Mouse (Mus musculus): ENCODE data around the gene Tufm. TPM values are rescaled to one million over a fixed set of nuclear protein-coding genes. Genes with fewer than 3 reads are reported as not detected.
A peak's percentile ranks its signal among the peaks of the same experiment; 100 is the strongest.

Gene Tufm
- total RNA-seq, 2 experiments from 2014 or later = 224 to 238 TPM

DNA sequence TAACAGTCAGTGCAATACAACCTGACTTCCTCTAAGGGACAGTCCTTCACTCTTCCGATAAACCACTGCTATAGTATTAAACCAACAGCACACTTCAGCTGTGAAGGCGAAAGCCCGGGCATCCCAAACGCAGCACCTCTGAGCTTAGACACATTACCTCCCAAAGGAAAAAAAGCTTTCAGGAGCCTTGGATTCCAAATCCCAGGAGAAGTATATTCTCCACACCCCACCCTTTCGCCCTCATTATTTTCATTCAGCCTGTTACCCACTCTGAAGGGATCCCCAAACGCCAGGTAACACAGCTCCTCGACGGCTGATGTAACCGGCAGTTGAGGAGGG is 14.5 kb downstream of the Tufm start:
- DNase-seq = no peak

DNA sequence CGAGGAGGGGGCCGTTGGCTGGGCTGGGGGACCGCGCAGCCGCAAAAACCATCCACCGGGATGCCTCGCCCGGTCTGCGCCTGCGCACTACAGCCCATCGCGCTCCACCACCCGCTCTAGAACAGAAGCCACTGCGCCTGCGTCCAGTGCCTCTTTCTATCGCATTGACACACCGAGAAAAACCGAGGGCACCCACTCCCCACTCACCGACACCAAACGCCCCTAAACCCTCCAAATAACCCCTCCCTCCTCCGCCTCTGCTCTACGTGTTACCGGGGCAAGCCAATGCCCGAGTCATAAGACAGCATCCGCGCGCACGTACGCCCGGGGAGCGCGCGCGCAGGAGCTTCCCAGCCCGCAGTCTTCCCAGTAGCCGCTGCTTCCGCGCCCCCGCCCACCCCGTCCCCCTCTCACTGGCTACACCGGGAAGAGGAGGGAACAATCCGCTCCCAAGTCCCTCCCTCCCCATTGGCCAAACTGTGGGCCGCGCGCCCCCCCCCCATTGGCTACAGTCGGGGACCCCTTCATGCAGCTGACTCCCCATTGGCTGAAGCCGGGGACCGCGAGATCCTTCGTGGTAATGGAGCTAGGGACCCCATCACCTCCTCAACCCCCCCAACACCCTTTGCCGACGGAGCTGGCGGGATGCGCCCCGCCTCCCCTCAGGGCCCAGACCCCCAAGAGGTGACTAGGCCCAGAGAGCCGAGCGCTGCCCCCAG is 15.0 kb downstream of the Tufm start:
- DNase-seq = peak; percentile 93

DNA sequence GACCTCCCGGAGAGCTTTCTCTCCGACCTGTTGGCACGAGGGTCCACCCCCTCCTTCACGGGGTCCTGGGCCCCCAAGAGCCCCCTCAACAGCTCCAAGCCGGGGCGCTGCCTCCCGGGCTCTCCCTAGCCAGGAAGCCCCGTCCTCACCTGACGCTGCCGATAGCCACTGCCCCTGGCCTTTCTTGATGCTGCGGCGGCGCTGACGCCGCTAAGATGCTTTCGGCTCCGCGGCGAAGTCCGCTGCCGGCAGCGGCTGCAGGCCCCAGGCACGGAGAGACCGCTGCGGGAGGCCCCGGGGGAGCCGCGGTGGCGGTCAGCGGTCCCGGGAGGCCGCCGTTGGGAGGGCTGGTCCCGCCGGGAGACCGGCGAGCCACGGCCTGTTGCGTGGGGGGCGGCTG is 15.6 kb downstream of the Tufm start:
- no peak for DNase-seq

DNA sequence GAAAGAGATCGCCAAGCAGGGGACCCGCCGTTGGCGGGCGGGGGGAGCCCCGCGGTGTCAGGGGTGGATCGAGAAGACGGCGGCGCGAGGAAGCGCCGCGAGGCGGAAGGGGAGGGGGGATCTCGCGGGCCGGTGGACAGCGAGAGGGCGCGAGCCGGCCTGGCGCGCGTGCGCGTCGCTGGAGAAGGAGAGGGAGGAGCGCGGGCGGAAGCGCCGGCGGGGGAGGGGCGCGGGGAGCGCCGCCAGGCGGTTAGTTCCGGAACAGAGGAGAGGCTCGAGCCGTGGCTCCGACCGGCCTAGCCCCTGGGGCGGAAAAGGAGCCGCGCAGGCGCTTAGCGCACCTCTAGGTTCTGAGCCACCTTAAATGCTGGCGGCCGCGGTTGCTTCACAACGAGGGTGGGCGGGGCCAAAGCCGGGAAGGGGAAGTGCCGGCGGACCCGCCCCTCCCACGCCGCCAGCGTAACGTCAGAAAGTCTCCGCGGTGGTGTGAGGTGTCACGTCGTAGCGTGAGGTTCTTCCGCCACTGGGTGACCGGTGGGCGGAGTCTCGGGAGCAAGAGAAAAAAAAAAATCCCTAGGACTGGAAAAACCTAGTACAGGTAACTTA is 16.2 kb downstream of the Tufm start, which contains the start of gene Atxn2l:
TSS of gene Atxn2l (minus strand) at position 165 of the 606 bp plus-strand sequence.
- DNase-seq = peak; percentile 99

DNA sequence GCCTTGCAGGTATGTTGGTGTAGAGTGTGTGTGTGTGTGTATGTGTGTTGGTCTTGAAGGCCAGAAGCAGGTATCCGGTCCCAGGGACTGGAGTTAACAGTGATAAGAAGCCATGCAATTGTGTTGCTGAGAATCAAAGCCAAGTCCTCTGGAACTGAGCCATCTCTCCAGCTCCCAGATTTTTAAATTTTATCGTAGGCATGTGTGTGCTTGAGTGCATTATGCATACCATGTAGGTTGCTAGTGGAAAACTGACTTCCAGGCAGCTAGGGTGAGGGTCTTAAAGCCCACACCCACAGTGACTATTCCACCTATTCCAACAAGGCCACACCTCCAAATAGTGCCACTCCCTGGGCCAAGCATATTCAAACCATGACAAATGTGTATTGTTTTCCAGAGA is 17.8 kb downstream of the Tufm start:
- no peak for DNase-seq

DNA sequence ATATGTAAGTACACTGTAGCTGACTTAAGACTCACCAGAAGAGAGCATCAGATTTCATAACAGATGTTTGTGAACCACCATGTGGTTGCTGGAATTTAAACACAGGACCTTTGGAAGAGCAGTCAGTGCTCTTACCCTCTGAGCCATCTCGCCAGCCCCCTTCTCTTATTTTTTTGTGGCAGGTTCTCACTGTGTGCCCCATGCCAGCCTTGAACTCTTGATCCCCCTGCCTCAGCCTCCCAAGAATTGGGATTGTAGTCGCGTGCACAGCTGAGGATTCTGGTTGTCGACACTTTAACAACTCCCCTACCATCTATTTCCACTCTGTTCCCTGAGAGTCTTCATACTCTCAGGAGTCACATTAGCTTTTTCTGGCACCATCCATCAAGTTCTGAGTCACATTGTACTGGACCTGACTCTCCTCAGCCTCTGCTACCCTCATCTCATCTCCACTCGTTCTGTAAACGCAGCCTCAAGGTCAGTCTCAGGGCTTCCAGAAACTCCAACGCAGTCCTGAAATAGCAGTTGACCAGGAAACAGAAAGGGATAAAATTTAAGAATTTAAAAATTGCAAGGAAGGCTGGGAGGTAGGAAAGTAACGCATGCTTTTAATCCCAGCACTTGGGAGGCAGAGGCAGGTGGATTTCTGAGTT is 20.1 kb downstream of the Tufm start:
- no peak for DNase-seq

DNA sequence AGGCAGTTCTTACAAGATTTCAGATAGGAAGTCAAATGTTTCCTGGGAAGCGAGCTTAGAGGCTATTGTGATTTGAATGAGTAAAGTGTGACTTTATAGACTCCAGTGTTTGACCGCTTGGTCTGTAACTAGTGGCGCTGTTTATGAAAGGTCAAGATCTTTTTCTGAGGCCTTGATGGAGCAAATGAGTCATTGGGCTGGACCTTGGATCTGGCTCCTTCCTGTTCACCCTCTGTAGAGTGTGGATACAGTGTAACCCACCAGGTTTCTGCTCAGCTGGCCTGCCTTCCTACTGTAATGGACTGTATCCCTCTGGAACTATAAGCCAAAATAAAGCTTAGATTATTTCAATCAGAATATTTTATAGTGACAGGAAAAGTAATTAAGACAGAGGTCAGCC is 24.1 kb downstream of the Tufm start:
- DNase-seq = no peak

DNA sequence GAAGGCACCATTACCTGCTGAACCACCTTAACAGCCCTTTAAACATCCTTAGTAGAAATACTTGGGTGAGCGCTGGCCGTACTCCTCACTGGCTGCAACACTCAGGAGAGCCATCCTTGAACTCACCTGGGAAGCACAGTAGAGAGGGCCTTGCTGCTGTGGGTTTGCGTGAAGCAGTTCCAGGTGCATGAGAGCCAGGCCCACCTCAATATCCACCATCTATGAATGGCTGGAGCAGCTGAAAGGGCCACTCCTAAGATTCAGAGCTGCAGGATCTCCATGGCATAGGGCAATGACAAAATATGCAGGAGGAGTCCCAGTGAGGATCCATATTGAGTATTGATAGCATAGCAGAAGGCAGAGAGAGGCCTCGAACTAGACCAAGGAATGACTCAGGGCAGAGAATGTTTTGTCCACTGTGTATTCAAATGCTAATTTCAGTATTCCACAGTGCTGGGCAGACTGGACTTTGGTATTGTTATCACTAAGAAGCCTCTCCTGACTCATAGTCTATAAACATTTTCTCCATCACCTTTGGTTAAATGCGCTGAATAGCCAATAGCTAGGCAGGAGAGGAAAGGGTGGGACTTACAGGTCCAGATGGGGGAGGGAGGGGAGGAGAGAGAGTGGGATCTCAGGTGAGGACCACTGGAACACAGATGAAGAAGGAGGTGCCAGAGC is 31.2 kb downstream of the Tufm start:
- no peak for DNase-seq

DNA sequence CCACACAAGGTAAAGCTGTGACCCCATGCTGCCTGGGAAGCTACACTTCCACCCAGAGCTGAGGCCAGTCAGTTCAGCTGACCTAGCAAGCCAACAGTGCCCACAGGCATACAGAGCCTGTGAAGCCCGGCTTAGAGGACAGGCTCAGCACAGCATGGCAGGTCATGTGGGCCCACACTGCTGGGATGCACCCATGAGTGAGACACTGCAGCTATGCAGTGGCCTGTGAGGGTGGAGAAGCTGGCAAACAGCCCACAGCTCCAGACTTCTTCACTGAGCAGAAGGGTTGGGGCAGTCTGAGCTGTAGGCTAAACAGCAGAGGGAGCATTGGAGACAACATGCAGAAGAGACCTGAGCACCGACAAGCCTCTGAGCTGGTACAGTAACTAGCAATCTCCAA is 32.4 kb downstream of the Tufm start:
- peak; percentile 31 for DNase-seq

DNA sequence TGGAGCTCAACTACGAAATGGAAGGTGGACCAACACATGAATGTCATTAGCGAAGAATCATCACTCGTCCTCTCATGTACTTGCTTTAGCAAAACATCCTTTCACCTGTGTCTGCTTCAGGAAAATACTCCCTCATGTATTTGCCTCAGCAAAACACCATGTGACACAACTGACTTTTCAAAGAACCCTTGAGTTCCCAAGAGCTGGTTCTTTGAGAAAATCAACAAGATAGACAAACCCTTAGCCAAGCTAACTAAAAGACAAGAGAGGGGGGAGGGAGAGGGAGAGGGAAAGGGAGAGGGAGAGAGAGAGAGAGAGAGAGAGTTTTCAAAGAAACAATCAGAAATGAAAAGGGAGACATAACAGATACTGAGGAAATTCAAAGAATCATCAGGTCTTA is 36.2 kb downstream of the Tufm start:
- DNase-seq = no peak

DNA sequence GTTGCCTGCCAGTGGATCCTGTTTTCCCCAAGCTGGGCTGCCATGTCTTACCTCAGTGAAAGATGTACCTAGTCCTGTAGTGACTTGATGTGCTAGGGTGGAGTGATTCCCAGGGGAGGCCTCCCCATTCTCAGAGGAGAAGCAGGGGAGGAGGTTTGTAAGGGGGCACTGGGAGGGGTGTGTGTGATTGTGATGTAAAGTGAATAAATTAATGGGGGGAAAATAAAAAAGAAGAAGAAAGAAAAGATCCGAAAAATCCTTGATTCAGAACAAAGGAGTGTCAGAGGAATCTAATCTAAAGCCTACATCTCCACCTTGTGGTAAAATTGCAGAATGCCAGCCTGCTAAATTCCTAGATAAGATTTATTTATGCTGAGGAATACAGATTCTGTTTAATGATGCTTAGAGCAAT is 41.0 kb downstream of the Tufm start:
- peak; percentile 11 for DNase-seq

DNA sequence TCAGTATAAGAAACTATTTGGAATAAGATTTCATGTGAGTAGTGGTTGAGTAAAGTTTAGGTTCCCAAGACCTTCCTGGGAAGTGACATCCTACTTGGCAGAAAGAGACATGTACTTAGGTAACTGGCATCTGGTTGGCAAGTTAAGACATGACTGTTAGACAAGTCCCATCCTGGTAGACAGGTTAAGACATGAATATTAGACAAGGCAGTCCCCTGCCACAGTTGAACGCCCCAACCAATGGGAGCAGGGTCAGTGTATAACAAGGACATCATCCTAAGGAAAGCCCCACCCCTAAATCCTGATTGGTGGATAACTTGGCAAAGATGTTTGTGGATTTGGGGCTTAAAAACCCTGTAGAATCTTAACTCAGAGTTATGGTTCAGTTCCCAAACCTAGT is 46.3 kb downstream of the Tufm start:
- no peak for DNase-seq

DNA sequence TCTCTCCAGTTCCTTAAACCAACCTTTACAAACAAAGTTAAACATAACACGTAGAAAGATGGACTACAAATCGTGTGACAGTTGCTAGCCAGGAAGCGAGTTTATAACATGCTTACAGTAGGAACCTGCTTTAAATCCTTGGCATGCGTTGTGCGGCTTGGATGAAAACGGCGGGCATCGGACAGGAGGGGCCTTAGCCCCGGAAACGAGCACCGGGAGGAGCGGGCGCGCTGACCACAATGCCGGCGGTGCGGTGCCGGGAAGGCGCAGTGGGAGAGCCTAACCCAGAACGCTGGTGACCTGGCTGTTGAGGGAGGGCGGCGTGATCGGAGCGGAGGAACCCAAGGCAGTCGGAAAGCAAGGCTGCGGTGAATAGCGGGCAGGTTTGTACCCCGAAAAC is 48.6 kb downstream of the Tufm start:
- peak; percentile 22 for DNase-seq

DNA sequence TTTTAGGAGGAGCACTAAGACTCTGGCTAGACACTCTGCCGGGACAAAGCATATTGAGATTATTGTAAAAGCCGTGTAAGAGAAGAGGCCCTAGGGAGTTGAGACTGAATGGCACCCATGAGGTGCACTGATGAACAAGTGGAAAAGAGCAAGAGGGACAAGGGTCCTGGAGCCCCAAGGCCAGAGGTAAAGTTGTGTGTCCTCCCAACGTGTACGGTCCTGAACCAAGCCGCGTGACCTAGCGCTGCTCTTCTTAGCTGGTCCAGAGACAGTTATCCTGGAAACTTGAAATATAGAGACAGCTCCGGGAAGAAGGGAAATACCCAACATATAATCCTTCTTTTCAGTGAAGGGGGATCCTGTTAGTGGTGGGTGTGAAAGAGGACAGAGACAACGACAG is 49.3 kb downstream of the Tufm start:
- DNase-seq = no peak

DNA sequence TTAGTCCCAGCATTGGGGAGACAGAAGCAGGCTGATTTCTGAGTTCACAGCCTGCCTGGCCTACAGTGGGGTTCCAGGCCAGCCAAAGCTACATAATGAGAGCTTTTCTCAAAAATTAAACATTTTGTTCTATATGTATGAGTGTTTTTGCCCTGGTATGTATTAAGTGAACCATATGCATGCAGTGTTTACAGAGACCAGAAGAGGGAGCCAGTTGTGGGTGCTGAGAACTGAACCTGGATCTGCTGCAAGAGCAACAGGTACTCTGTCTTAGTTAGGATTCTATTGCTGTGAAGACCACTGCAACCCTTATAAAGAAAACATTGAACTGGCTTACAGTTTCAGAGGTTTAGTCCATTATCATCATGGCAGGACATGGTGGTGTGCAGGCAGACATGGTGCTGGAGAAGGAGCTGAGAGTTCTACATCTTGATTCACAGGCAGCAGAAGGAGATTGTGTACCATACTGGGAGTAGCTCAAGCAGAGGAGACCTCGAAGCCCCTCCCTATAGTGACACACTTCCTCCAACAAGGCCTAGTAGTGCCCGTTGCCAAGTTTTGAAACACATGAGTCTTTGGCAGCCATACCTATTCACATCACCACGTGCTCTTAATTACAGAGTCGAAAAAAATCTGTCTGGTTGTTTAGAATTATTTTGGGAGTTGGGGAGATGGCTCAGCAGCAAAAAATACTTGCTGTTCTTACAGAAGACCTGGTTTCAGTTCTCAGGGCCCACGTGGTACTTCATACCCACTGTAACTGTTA is 50.8 kb downstream of the Tufm start:
- DNase-seq = peak; percentile 12

Other genes starting within 250 kb of the Tufm start
- 10 to 100 TPM; 40.4 to 46.3 TPM for gene Sbk1, start 214.7 kb upstream of the Tufm start, total RNA-seq (2021)
- 1 to 10 TPM; 1.1 to 1.4 TPM for gene Lat, start 117.8 kb upstream of the Tufm start, total RNA-seq (2021)
- 10 to 100 TPM; 36.8 to 37.3 TPM for gene Spns1, start 109.9 kb upstream of the Tufm start, total RNA-seq (2021)
- 10 to 100 TPM in 1 of 2 experiments, 1 to 10 TPM in 1; 7.5 to 10.1 TPM for gene Nfatc2ip, start 90.6 kb upstream of the Tufm start, total RNA-seq (2021)
- under 1 TPM; 0.45 to 0.72 TPM for gene Cd19, start 72.5 kb upstream of the Tufm start, total RNA-seq (2021)
- gene Rabep2, start 58.6 kb upstream of the Tufm start, total RNA-seq (2021) = 10 to 100 TPM; 11.8 to 15.0 TPM
- gene Atp2a1, start 24.3 kb upstream of the Tufm start, total RNA-seq (2021) = 1 to 10 TPM in 1 of 2 experiments, under 1 TPM in 1; 0.67 to 9.0 TPM
- gene Sh2b1, start 11.9 kb upstream of the Tufm start, total RNA-seq (2021) = 10 to 100 TPM; 47.1 to 51.4 TPM
- 10 to 100 TPM; 60.0 to 65.7 TPM for gene Atxn2l, start 16.1 kb downstream of the Tufm start, total RNA-seq (2021)
- 100 to 1,000 TPM; 159 to 161 TPM for gene Eif3c, start 79.0 kb downstream of the Tufm start, total RNA-seq (2021)
- under 1 TPM; 0.21 to 0.95 TPM for gene Apobr, start 97.6 kb downstream of the Tufm start, total RNA-seq (2021)
- gene Cln3, start 98.5 kb downstream of the Tufm start, total RNA-seq (2021) = 10 to 100 TPM; 13.4 to 14.0 TPM
- not detected for gene Il27, start 107.6 kb downstream of the Tufm start, total RNA-seq (2021)
- 1 to 10 TPM; 5.7 to 6.8 TPM for gene Nupr1, start 143.5 kb downstream of the Tufm start, total RNA-seq (2021)
- gene Sgf29, start 161.9 kb downstream of the Tufm start, total RNA-seq (2021) = 10 to 100 TPM; 30.9 to 33.2 TPM
- gene Sult1a1, start 189.1 kb downstream of the Tufm start, total RNA-seq (2021) = 1 to 10 TPM; 5.5 to 6.6 TPM
- 10 to 100 TPM; 56.8 to 57.3 TPM for gene Bola2, start 208.0 kb downstream of the Tufm start, total RNA-seq (2021)
- gene Slx1b, start 208.4 kb downstream of the Tufm start, total RNA-seq (2021) = 1 to 10 TPM; 7.2 to 8.1 TPM
- 1 to 10 TPM; 8.4 to 9.2 TPM for gene Coro1a, start 220.4 kb downstream of the Tufm start, total RNA-seq (2021)

Measured in heart, postnatal 4 days (tissue).